ENCODE assay signal across 17 mouse cellular contexts in genomic region chr1:129635146-129635545, GRCm38 (mm10).
"Had no signal": no experiment of that assay in that cellular context is flagged by ENCODE, and none has a peak within 500 bp of the region (broad histone marks: within the 10 kb centered on the region; RNA-seq: fewer than 3 reads in every experiment).

No protein-coding gene starts in this region.

- H3K27me3 ChIP-seq: limb, embryonic 13.5 days; liver, embryonic 13.5 days; stomach, embryonic 15.5 days had no signal

- H3K36me3 ChIP-seq: limb, embryonic 13.5 days; liver, embryonic 13.5 days; stomach, embryonic 15.5 days had no signal

- H3K4me2 ChIP-seq: limb, embryonic 13.5 days; liver, embryonic 13.5 days; midbrain, embryonic 11.5 days; stomach, embryonic 15.5 days had no signal

- H3K4me3 ChIP-seq: layer of hippocampus, adult 2 months; limb, embryonic 13.5 days; liver, embryonic 13.5 days; stomach, embryonic 15.5 days had no signal

- H3K4me1 ChIP-seq: limb, embryonic 13.5 days; liver, embryonic 13.5 days; stomach, embryonic 15.5 days had no signal

- DNase-seq: kidney, adult 2 months; kidney, postnatal 25 days; left cerebral cortex, postnatal 4 days; liver, embryonic 13.5 days; lung, adult 2 months; lung, postnatal 14 days; lung, postnatal 4 days; midbrain, embryonic 14.5 days; right cerebral cortex, postnatal 25 days; spleen, adult 18-20 months; thymus, adult 18-20 months; thymus, postnatal 36 days had no signal

- H3K9ac ChIP-seq: limb, embryonic 13.5 days; liver, embryonic 13.5 days; stomach, embryonic 15.5 days had no signal

- H3K9me3 ChIP-seq: limb, embryonic 13.5 days; liver, embryonic 13.5 days; stomach, embryonic 15.5 days had no signal

- H3K27ac ChIP-seq: kidney, postnatal 0 days; layer of hippocampus, adult 2 months; limb, embryonic 13.5 days; liver, embryonic 13.5 days; stomach, embryonic 15.5 days had no signal
